Mouse (Mus musculus): Measurements from ENCODE around the gene Rpn2. TPM values are rescaled to one million over a fixed set of nuclear protein-coding genes. Genes with fewer than 3 reads are reported as not detected.

The Rpn2 gene
- polyA plus RNA-seq, 1 experiment from 2014 or later: 273 TPM

- peak overlapping the region; percentile 90 for H3K27ac ChIP-seq
- DNase-seq (ENCODE audit: low spot score): peak; percentile 87
- H3K4me1 ChIP-seq (replicated peaks): peaks cover 60% of the 10 kb centered on the region
- no peaks in the 10 kb centered on the region for H3K9me3 ChIP-seq
- H3K27me3 ChIP-seq (ENCODE audit: insufficient read depth, poor library complexity, severe bottlenecking): no peaks in the 10 kb centered on the region
- H3K36me3 ChIP-seq: no peaks in the 10 kb centered on the region
- WGBS: 40% methylated on average over 11 of the region's 11 CpGs
- H3K4me3 ChIP-seq: no peak overlapping the region
Observed at GRCm38 (mm10) chr2:157341554-157342270, 62.9 kb downstream of the Rpn2 start.

- no peak for DNase-seq (ENCODE audit: low spot score)
- no peak overlapping the region for H3K4me3 ChIP-seq
- WGBS: 47% methylated on average over 5 of the region's 5 CpGs
- no peaks in the 10 kb centered on the region for H3K36me3 ChIP-seq
- peaks cover 62% of the 10 kb centered on the region for H3K4me1 ChIP-seq (replicated peaks)
- H3K27ac ChIP-seq: peak overlapping the region; percentile 90
- no peaks in the 10 kb centered on the region for H3K9me3 ChIP-seq
- H3K27me3 ChIP-seq (ENCODE audit: insufficient read depth, poor library complexity, severe bottlenecking): no peaks in the 10 kb centered on the region
Observed at GRCm38 (mm10) chr2:157342328-157342926, 63.6 kb downstream of the Rpn2 start.

GRCm38 (mm10) chr2:157343337-157343736, 64.5 kb downstream of the Rpn2 start:
- Histone ChIP-seq H3K4me1 (replicated peaks) (peaks cover 65% of the 10 kb centered on the region), H3K9me3 (no peaks in the 10 kb centered on the region), H3K36me3 (no peaks in the 10 kb centered on the region), H3K27me3 (ENCODE audit: insufficient read depth, poor library complexity, severe bottlenecking) (no peaks in the 10 kb centered on the region), H3K27ac (peak overlapping the region; percentile 73), H3K4me3 (no peak overlapping the region)
- 59% methylated on average over 6 of the region's 6 CpGs for WGBS
- no peak for DNase-seq (ENCODE audit: low spot score)

GRCm38 (mm10) chr2:157347361-157348159, 68.7 kb downstream of the Rpn2 start, which contains the start of gene Ghrh:
Gene Ghrh, minus strand, starts transcription at chr2:157347506.
- Histone ChIP-seq H3K27me3 (ENCODE audit: insufficient read depth, poor library complexity, severe bottlenecking) (no peaks in the 10 kb centered on the region), H3K4me3 (no peak within 1 kb of the TSS), H3K9me3 (no peaks in the 10 kb centered on the region), H3K4me1 (replicated peaks) (peaks cover 40% of the 10 kb centered on the region), H3K27ac (peak within 1 kb of the TSS; percentile 81), H3K36me3 (no peaks in the 10 kb centered on the region)
- DNase-seq (ENCODE audit: low spot score): no peak
- 68% methylated on average over 26 of the region's 26 CpGs for WGBS

GRCm38 (mm10) chr2:157349121-157349778, 70.4 kb downstream of the Rpn2 start:
- Histone ChIP-seq H3K27ac (peak overlapping the region; percentile 71), H3K27me3 (ENCODE audit: insufficient read depth, poor library complexity, severe bottlenecking) (no peaks in the 10 kb centered on the region), H3K4me3 (no peak overlapping the region), H3K36me3 (no peaks in the 10 kb centered on the region), H3K9me3 (no peaks in the 10 kb centered on the region), H3K4me1 (replicated peaks) (peaks cover 28% of the 10 kb centered on the region)
- WGBS: 58% methylated on average over 12 of the region's 12 CpGs
- no peak for DNase-seq (ENCODE audit: low spot score)

GRCm38 (mm10) chr2:157353183-157353582, 74.4 kb downstream of the Rpn2 start:
- no peak overlapping the region for H3K27ac ChIP-seq
- no peak for DNase-seq (ENCODE audit: low spot score)
- WGBS: 72% methylated on average over 4 of the region's 4 CpGs
- no peak overlapping the region for H3K4me3 ChIP-seq
- no peaks in the 10 kb centered on the region for H3K36me3 ChIP-seq
- no peaks in the 10 kb centered on the region for H3K27me3 ChIP-seq (ENCODE audit: insufficient read depth, poor library complexity, severe bottlenecking)
- peaks cover 15% of the 10 kb centered on the region for H3K4me1 ChIP-seq (replicated peaks)
- H3K9me3 ChIP-seq: peaks cover 3% of the 10 kb centered on the region; the same call in 1 of the 2 replicates

GRCm38 (mm10) chr2:157354106-157354505, 75.3 kb downstream of the Rpn2 start:
- Histone ChIP-seq H3K4me3 (no peak overlapping the region), H3K36me3 (no peaks in the 10 kb centered on the region), H3K9me3 (peaks cover 3% of the 10 kb centered on the region; the same call in 1 of the 2 replicates), H3K27me3 (ENCODE audit: insufficient read depth, poor library complexity, severe bottlenecking) (no peaks in the 10 kb centered on the region), H3K4me1 (replicated peaks) (peaks cover 7% of the 10 kb centered on the region), H3K27ac (no peak overlapping the region)
- no peak for DNase-seq (ENCODE audit: low spot score)
- WGBS: 72% methylated on average over 3 of the region's 3 CpGs

- H3K9me3 ChIP-seq: peaks cover 3% of the 10 kb centered on the region; the same call in 1 of the 2 replicates
- H3K4me3 ChIP-seq: no peak overlapping the region
- H3K4me1 ChIP-seq (replicated peaks): 0 out of 2 replicates have a peak, but pooled peaks cover 4% of the 10 kb centered on the region
- no peaks in the 10 kb centered on the region for H3K27me3 ChIP-seq (ENCODE audit: insufficient read depth, poor library complexity, severe bottlenecking)
- no peaks in the 10 kb centered on the region for H3K36me3 ChIP-seq
- DNase-seq (ENCODE audit: low spot score): no peak
- 85% methylated on average over 5 of the region's 5 CpGs for WGBS
- H3K27ac ChIP-seq: no peak overlapping the region
Observed at GRCm38 (mm10) chr2:157360028-157360427, 81.2 kb downstream of the Rpn2 start.

GRCm38 (mm10) chr2:157363031-157363430, 84.2 kb downstream of the Rpn2 start:
- Histone ChIP-seq H3K9me3 (no peaks in the 10 kb centered on the region), H3K27me3 (ENCODE audit: insufficient read depth, poor library complexity, severe bottlenecking) (no peaks in the 10 kb centered on the region), H3K36me3 (no peaks in the 10 kb centered on the region), H3K4me1 (replicated peaks) (peaks cover 16% of the 10 kb centered on the region), H3K27ac (no peak overlapping the region), H3K4me3 (no peak overlapping the region)
- DNase-seq (ENCODE audit: low spot score): no peak
- 89% methylated on average over 3 of the region's 3 CpGs for WGBS

- DNase-seq (ENCODE audit: low spot score): no peak
Observed at GRCm38 (mm10) chr2:157366762-157367161, 87.9 kb downstream of the Rpn2 start.

GRCm38 (mm10) chr2:157367184-157367893, 88.5 kb downstream of the Rpn2 start, which contains the start of gene Manbal:
Gene Manbal, plus strand, starts transcription at chr2:157367594.
- Histone ChIP-seq H3K9me3 (no peaks in the 10 kb centered on the region), H3K36me3 (peaks cover 16% of the 10 kb centered on the region; the same call in 1 of the 2 replicates), H3K27me3 (ENCODE audit: insufficient read depth, poor library complexity, severe bottlenecking) (no peaks in the 10 kb centered on the region), H3K27ac (peak within 1 kb of the TSS; percentile 97), H3K4me1 (replicated peaks) (peaks cover 31% of the 10 kb centered on the region), H3K4me3 (peak within 1 kb of the TSS; percentile 86)
- 4% methylated on average over 42 of the region's 42 CpGs for WGBS
- peak; percentile 94 for DNase-seq (ENCODE audit: low spot score)

More at GRCm38 (mm10) chr2:157366762-157367161, 87.9 kb downstream of the Rpn2 start:
- Histone ChIP-seq H3K4me1 (replicated peaks) (peaks cover 33% of the 10 kb centered on the region), H3K9me3 (no peaks in the 10 kb centered on the region), H3K4me3 (peak overlapping the region; percentile 86), H3K36me3 (peaks cover 13% of the 10 kb centered on the region; the same call in 1 of the 2 replicates), H3K27me3 (ENCODE audit: insufficient read depth, poor library complexity, severe bottlenecking) (no peaks in the 10 kb centered on the region), H3K27ac (peak overlapping the region; percentile 97)
- 90% methylated on average over 9 of the region's 9 CpGs for WGBS

GRCm38 (mm10) chr2:157367991-157368390, 89.2 kb downstream of the Rpn2 start:
- peak overlapping the region; percentile 97 for H3K27ac ChIP-seq
- H3K9me3 ChIP-seq: no peaks in the 10 kb centered on the region
- no peak for DNase-seq (ENCODE audit: low spot score)
- peaks cover 28% of the 10 kb centered on the region for H3K4me1 ChIP-seq (replicated peaks)
- WGBS: 12% methylated on average over 13 of the region's 13 CpGs
- peaks cover 21% of the 10 kb centered on the region for H3K36me3 ChIP-seq
- H3K4me3 ChIP-seq: peak overlapping the region; percentile 86
- no peaks in the 10 kb centered on the region for H3K27me3 ChIP-seq (ENCODE audit: insufficient read depth, poor library complexity, severe bottlenecking)
